Mouse (Mus musculus): ENCODE measurements around the gene Dock9. TPM values are rescaled to one million over a fixed set of nuclear protein-coding genes. Genes with fewer than 3 reads are reported as not detected.

The Dock9 gene
- total and polyA plus RNA-seq, 3 experiments = 3.4 to 21.7 (median 9.3) TPM

DNA sequence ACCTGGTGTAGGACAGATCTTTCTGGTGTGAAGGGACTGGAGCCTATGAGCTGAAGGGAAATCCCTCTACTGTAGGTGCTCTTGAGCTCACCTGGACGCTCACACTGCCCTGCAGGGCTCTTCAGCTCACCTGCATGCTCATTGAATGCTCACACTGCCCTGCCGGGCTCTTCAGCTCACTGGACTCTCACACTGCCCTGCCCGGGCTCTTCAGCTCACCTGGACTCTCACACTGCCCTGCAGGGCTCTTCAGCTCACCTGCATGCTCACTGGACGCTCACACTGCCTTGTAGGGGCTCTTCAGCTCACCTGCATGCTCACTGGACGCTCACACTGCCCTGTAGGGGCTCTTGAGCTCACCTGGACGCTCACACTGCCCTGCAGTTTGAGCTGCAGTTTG, 247.8 kb downstream of the Dock9 start:
- TF ChIP-seq GATA2 (IDR thresholded peaks at IDR 0.05; ENCODE audit: borderline replicate concordance, low read depth, low read length) = no peak
- DNase-seq (ENCODE audit: low spot score) (no peak), ATAC-seq (ENCODE audit: extremely low read depth, insufficient number of reproducible peaks, low FRiP score, poor library complexity, severe bottlenecking) (no peak)
- Histone ChIP-seq H3K4me3 (ENCODE audit: low read depth, low read length) (no peak overlapping the region), H3K36me3 (replicated peaks) (peaks cover 24% of the 10 kb centered on the region), H3K9me3 (replicated peaks) (no peaks in the 10 kb centered on the region), H3K4me1 (ENCODE audit: insufficient read depth, low read depth, low read length) (no peaks in the 10 kb centered on the region), H3K27me3 (ENCODE audit: insufficient read depth, low read length) (no peaks in the 10 kb centered on the region)

GRCm38 (mm10) chr14:121547745-121548144, 249.9 kb downstream of the Dock9 start:
- H3K9me3 ChIP-seq (replicated peaks) = no peaks in the 10 kb centered on the region
- peaks cover 24% of the 10 kb centered on the region for H3K36me3 ChIP-seq (replicated peaks)
- no peak overlapping the region for H3K4me3 ChIP-seq (ENCODE audit: low read depth, low read length)
- no peak for ATAC-seq (ENCODE audit: extremely low read depth, insufficient number of reproducible peaks, low FRiP score, poor library complexity, severe bottlenecking)
- DNase-seq (ENCODE audit: low spot score) = no peak
- TF ChIP-seq GATA2 (IDR thresholded peaks at IDR 0.05; ENCODE audit: borderline replicate concordance, low read depth, low read length) = no peak
- no peak for TF ChIP-seq CTCF (IDR thresholded peaks at IDR 0.05; ENCODE audit: low read depth, low read length)
- TF ChIP-seq GATA1 (IDR thresholded peaks at IDR 0.05; ENCODE audit: borderline replicate concordance, low read length) = no peak
- no peak for TF ChIP-seq TAL1 (conservative IDR thresholded peaks at IDR 0.05; ENCODE audit: low read depth, low read length)
- no peak for TF ChIP-seq POLR2AphosphoS5 (IDR thresholded peaks at IDR 0.05; ENCODE audit: insufficient replicate concordance, low read depth, low read length)
- no peaks in the 10 kb centered on the region for H3K4me1 ChIP-seq (ENCODE audit: insufficient read depth, low read depth, low read length)
- H3K27me3 ChIP-seq (ENCODE audit: insufficient read depth, low read length) = no peaks in the 10 kb centered on the region

GRCm38 (mm10) chr14:121546621-121547020, 251.0 kb downstream of the Dock9 start:
- Histone ChIP-seq H3K9me3 (replicated peaks) (no peaks in the 10 kb centered on the region), H3K4me1 (ENCODE audit: insufficient read depth, low read depth, low read length) (no peaks in the 10 kb centered on the region), H3K4me3 (ENCODE audit: low read depth, low read length) (no peak overlapping the region), H3K36me3 (replicated peaks) (peaks cover 17% of the 10 kb centered on the region), H3K27me3 (ENCODE audit: insufficient read depth, low read length) (no peaks in the 10 kb centered on the region)
- TF ChIP-seq GATA1 (IDR thresholded peaks at IDR 0.05; ENCODE audit: borderline replicate concordance, low read length) (no peak), GATA2 (IDR thresholded peaks at IDR 0.05; ENCODE audit: borderline replicate concordance, low read depth, low read length) (no peak), POLR2AphosphoS5 (IDR thresholded peaks at IDR 0.05; ENCODE audit: insufficient replicate concordance, low read depth, low read length) (no peak), CTCF (IDR thresholded peaks at IDR 0.05; ENCODE audit: low read depth, low read length) (no peak), TAL1 (conservative IDR thresholded peaks at IDR 0.05; ENCODE audit: low read depth, low read length) (no peak)
- no peak for DNase-seq (ENCODE audit: low spot score)
- ATAC-seq (ENCODE audit: extremely low read depth, insufficient number of reproducible peaks, low FRiP score, poor library complexity, severe bottlenecking) = no peak

DNA sequence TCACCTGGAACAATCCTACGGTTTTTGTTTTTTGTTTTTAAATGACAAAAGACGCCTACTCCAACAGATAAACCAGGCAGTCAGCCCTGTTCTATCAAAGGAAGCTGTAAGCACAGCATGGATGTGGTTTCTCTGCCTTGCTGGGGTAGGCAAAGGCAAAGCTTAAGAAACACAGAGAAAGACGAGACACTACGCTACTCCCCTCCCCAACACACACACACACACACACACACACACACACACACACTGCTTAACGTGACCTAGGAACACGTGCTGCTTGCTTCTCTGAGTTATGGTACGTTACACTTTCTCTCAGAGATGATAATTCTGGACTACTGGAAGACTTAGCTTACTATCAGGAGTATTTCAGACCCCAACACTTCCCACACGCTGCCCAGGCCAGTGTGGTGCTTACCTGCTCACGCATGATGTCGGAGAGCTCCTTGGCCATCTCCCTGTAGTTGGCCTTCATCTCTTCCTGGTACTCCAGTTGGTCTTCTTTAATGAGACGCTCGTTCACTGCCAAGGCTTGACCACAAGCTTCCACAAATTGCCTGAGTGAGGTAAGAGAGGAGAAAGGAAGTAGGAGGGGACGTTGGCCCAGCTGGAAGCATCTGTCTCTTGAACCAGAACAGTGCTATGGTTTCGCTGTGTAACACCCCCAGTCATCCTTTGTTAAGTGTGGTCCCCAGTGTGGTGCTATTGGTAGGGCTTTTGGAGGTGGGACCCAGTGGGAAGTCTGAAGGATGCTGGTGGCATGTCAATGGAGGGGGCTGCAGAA, 251.9 kb downstream of the Dock9 start:
- no peaks in the 10 kb centered on the region for H3K9me3 ChIP-seq (replicated peaks)
- DNase-seq (ENCODE audit: low spot score) = no peak
- ATAC-seq (ENCODE audit: extremely low read depth, insufficient number of reproducible peaks, low FRiP score, poor library complexity, severe bottlenecking) = no peak
- H3K36me3 ChIP-seq (replicated peaks) = peaks cover 17% of the 10 kb centered on the region
- TF ChIP-seq GATA1 (IDR thresholded peaks at IDR 0.05; ENCODE audit: borderline replicate concordance, low read length) = no peak
- no peak for TF ChIP-seq GATA2 (IDR thresholded peaks at IDR 0.05; ENCODE audit: borderline replicate concordance, low read depth, low read length)
- no peak for TF ChIP-seq CTCF (IDR thresholded peaks at IDR 0.05; ENCODE audit: low read depth, low read length)
- TF ChIP-seq POLR2AphosphoS5 (IDR thresholded peaks at IDR 0.05; ENCODE audit: insufficient replicate concordance, low read depth, low read length) = no peak
- TF ChIP-seq TAL1 (conservative IDR thresholded peaks at IDR 0.05; ENCODE audit: low read depth, low read length) = no peak
- H3K4me3 ChIP-seq (ENCODE audit: low read depth, low read length) = no peak overlapping the region
- H3K27me3 ChIP-seq (ENCODE audit: insufficient read depth, low read length) = no peaks in the 10 kb centered on the region
- no peaks in the 10 kb centered on the region for H3K4me1 ChIP-seq (ENCODE audit: insufficient read depth, low read depth, low read length)

DNA sequence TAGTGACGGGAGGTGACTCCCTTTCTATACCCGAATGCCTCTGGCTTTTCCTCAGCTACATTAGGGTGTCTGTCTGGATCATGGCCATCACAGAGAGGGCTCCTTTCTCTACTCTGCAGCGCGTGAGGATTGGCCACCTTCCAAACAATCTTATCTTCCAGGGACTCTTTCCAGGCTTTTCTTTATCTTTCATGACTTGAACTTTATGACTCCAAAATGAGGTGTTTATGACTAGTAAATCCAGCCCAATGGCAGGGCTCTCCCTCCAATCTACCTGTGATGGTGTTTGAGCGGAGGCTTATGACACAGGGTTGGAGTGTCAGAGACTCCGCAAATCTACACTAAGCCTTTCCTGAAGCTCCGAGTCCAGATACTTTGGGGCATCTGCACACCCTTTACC, 256.4 kb downstream of the Dock9 start:
- no peak for ATAC-seq (ENCODE audit: extremely low read depth, insufficient number of reproducible peaks, low FRiP score, poor library complexity, severe bottlenecking)
- Histone ChIP-seq H3K4me1 (ENCODE audit: insufficient read depth, low read depth, low read length) (no peaks in the 10 kb centered on the region), H3K9me3 (replicated peaks) (no peaks in the 10 kb centered on the region), H3K4me3 (ENCODE audit: low read depth, low read length) (no peak overlapping the region), H3K27me3 (ENCODE audit: insufficient read depth, low read length) (no peaks in the 10 kb centered on the region), H3K36me3 (replicated peaks) (peaks cover 11% of the 10 kb centered on the region)
- TF ChIP-seq GATA2 (IDR thresholded peaks at IDR 0.05; ENCODE audit: borderline replicate concordance, low read depth, low read length) = no peak
- no peak for TF ChIP-seq GATA1 (IDR thresholded peaks at IDR 0.05; ENCODE audit: borderline replicate concordance, low read length)
- TF ChIP-seq TAL1 (conservative IDR thresholded peaks at IDR 0.05; ENCODE audit: low read depth, low read length) = no peak
- TF ChIP-seq POLR2AphosphoS5 (IDR thresholded peaks at IDR 0.05; ENCODE audit: insufficient replicate concordance, low read depth, low read length) = no peak
- no peak for TF ChIP-seq CTCF (IDR thresholded peaks at IDR 0.05; ENCODE audit: low read depth, low read length)
- DNase-seq (ENCODE audit: low spot score) = no peak

GRCm38 (mm10) chr14:121534501-121534900, 263.1 kb downstream of the Dock9 start:
- no peak for DNase-seq (ENCODE audit: low spot score)

More at GRCm38 (mm10) chr14:121534501-121534900, 263.1 kb downstream of the Dock9 start:
- ATAC-seq (ENCODE audit: extremely low read depth, insufficient number of reproducible peaks, low FRiP score, poor library complexity, severe bottlenecking) = no peak
- no peak for TF ChIP-seq TAL1 (conservative IDR thresholded peaks at IDR 0.05; ENCODE audit: low read depth, low read length)
- no peak for TF ChIP-seq GATA2 (IDR thresholded peaks at IDR 0.05; ENCODE audit: borderline replicate concordance, low read depth, low read length)
- TF ChIP-seq GATA1 (IDR thresholded peaks at IDR 0.05; ENCODE audit: borderline replicate concordance, low read length) = no peak
- TF ChIP-seq CTCF (IDR thresholded peaks at IDR 0.05; ENCODE audit: low read depth, low read length) = no peak
- TF ChIP-seq POLR2AphosphoS5 (IDR thresholded peaks at IDR 0.05; ENCODE audit: insufficient replicate concordance, low read depth, low read length) = no peak
- Histone ChIP-seq H3K27me3 (ENCODE audit: insufficient read depth, low read length) (no peaks in the 10 kb centered on the region), H3K9me3 (replicated peaks) (no peaks in the 10 kb centered on the region), H3K4me3 (ENCODE audit: low read depth, low read length) (no peak overlapping the region), H3K4me1 (ENCODE audit: insufficient read depth, low read depth, low read length) (no peaks in the 10 kb centered on the region), H3K36me3 (replicated peaks) (no peaks in the 10 kb centered on the region)

Data from G1E (cell line).